Mouse (Mus musculus) adrenal gland, adult 18-20 months (tissue): Measurements from ENCODE around the gene Clptm1l. TPM values are rescaled to one million over a fixed set of nuclear protein-coding genes. Genes with fewer than 3 reads are reported as not detected.

Source experiments
- DNase-seq, 2 experiments: peaks; one replicate each; pipeline ENCODE4 v3.0.0; 2021 to 2022; ENCODE audit warnings: low spot score in 2 of 2
- total RNA-seq, 2 experiments: library from RNA; stranded (reverse); gene quantifications; 1 replicate in 1 of 2; 2 replicates in 1 of 2; pipeline ENCODE4 v1.2.3; 2021

Clptm1l gene
- total RNA-seq, 2 experiments from 2014 or later = 131 to 160 TPM

DNA sequence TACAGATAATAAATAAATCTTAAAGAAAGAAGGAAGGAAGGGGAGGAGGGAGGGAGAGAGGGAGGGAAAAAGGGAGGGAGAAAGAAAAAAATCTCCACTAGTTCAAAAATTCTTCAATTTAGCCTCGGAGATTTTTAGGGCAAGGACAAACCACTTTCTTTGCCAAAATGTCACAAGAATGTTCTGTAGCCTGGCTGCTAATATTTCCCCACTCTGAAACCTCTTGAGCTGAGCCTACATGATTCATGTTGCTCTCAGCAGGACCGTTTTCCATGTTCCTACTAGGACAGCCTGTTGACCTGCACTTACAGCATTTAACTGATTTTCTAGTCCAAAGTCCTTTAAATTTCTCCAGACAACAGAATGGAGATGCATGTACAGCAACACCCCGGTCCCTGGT is 51.2 kb downstream of the Clptm1l start:
- DNase-seq = no peak

DNA sequence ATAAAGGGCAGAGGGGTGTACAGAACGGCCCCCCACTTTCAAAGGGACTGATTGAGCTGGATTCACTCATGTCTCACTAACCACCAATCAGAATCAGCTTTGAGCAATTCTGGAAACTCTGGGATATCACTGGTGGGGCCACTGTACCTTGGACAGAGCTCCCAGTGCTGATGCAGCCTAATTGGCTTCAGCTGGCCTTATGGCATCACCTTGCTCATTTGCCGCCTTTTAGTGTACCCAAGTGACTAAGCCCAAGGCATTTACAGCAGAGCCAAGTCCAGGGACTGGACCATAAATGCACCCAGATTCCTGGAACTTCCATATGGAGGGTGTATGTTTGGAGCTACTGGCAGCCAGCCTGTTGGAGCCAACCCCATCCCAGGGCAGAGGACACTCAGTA is 55.1 kb downstream of the Clptm1l start:
- no peak for DNase-seq

DNA sequence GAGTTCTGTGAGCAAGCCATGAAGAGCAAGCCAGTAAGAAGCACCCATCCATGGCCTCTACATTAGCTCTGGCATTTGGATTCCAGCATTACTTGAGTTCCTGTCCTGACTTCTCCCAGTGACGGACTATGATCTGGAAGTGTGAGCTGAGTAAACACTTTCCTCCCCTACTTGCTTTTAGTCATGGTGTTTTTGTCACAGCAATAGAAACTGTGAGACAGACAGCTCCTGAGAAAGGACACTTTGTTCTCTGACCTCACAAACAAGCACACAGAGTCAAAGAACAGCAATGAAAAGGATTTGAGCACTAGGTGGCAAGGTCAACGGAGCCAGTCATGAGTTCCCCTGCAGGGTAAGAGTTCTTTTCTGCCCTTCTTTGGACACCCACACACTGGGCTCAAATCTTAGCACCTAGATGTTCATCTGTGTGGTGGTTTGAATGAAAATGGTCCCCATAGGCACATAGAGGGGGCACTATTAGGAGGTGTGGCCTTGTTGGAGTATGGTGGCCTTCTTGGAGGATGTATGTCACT is 56.4 kb downstream of the Clptm1l start:
- no peak for DNase-seq

Other genes with a start within 250 kb of the Clptm1l start
- 10 to 100 TPM; 11.7 to 14.0 TPM for gene Lpcat1, start 136.8 kb upstream of the Clptm1l start, total RNA-seq
- under 1 TPM in 1 of 2 experiments, not detected in 1; 0.10 TPM for gene Slc6a3, start 67.3 kb upstream of the Clptm1l start, total RNA-seq
- 1 to 10 TPM; 3.7 to 5.9 TPM for gene Tert, start 22.9 kb downstream of the Clptm1l start, total RNA-seq
- gene Slc6a18, start 74.0 kb downstream of the Clptm1l start, total RNA-seq = under 1 TPM in 1 of 2 experiments, not detected in 1; 0.07 TPM
- gene Slc6a19, start 100.9 kb downstream of the Clptm1l start, total RNA-seq = under 1 TPM; 0.35 to 0.36 TPM
- gene Slc12a7, start 129.1 kb downstream of the Clptm1l start, total RNA-seq = 10 to 100 TPM; 33.1 to 38.4 TPM
- 1 to 10 TPM; 1.4 to 1.8 TPM for gene Nkd2, start 243.6 kb downstream of the Clptm1l start, total RNA-seq